Mouse (Mus musculus) lung, embryonic 16.5 days (tissue): ENCODE measurements around the gene Mertk. TPM values are rescaled to one million over a fixed set of nuclear protein-coding genes. Genes with fewer than 3 reads are reported as not detected.

Experiments used
- ATAC-seq: fragments of 200-750 bp; cut with Nextera tagmentation; 2 replicates; pipeline ENCODE4 v1.8.0; 2017; ENCODE audit warnings: low read depth, mild to moderate bottlenecking, moderate library complexity
- H3K27ac ChIP-seq: fragments of 300-500 bp; sonication (generic); 2 replicates; pipeline ENCODE4 v1.5.1; 2014; ENCODE audit warnings: mild to moderate bottlenecking, control low read depth, low read length
- H3K27me3 ChIP-seq: fragments of 300-500 bp; sonication (generic); 2 replicates; pipeline ENCODE4 v1.6.1; 2014; ENCODE audit warnings: low read depth, low read length, mixed read lengths; ENCODE audit not compliant: control insufficient read depth, insufficient read depth
- H3K36me3 ChIP-seq: fragments of 300-500 bp; sonication (generic); 2 replicates; pipeline ENCODE4 v1.6.1; 2014; ENCODE audit warnings: low read length; ENCODE audit not compliant: control insufficient read depth, insufficient read depth
- H3K4me1 ChIP-seq: fragments of 300-500 bp; sonication (generic); replicated peaks from 2 replicates; pipeline ENCODE4 v1.6.1; 2014; ENCODE audit warnings: low read length, mixed read lengths; ENCODE audit not compliant: control insufficient read depth, insufficient read depth
- H3K4me2 ChIP-seq: fragments of 300-500 bp; sonication (generic); 2 replicates; pipeline ENCODE4 v1.6.1; 2014; ENCODE audit warnings: low read depth, low read length, control low read depth
- H3K4me3 ChIP-seq: fragments of 300-500 bp; sonication (generic); 2 replicates; pipeline ENCODE4 v1.5.1; 2014; ENCODE audit warnings: mild to moderate bottlenecking, low read length, control low read depth
- H3K9ac ChIP-seq: fragments of 300-500 bp; sonication (generic); 2 replicates; pipeline ENCODE4 v1.6.1; 2014; ENCODE audit warnings: low read length, control low read depth
- H3K9me3 ChIP-seq: fragments of 300-500 bp; sonication (generic); 2 replicates; pipeline ENCODE4 v1.6.1; 2016; ENCODE audit warnings: low read length; ENCODE audit not compliant: control insufficient read depth
- WGBS: fragments of 180-500 bp; shearing (Covaris S2); extraction: QIAGEN DNeasy Blood & Tissue Kit; methylation state at CpG from one replicate; pipeline ENCODE4 v1.1.7; 2014; 5-methylcytosine and 5-hydroxymethylcytosine counted together
- polyA plus RNA-seq: library from polyadenylated mRNA; unstranded; fragments of >200 nt; fragmentation: Nextera tagmentation; extraction: Ambion mirVana; gene quantifications from 2 replicates; pipeline ENCODE4 v1.2.1, GENCODE M21; 2015

The Mertk gene
- polyA plus RNA-seq, 1 experiment from 2014 or later: 7.8 TPM

DNA sequence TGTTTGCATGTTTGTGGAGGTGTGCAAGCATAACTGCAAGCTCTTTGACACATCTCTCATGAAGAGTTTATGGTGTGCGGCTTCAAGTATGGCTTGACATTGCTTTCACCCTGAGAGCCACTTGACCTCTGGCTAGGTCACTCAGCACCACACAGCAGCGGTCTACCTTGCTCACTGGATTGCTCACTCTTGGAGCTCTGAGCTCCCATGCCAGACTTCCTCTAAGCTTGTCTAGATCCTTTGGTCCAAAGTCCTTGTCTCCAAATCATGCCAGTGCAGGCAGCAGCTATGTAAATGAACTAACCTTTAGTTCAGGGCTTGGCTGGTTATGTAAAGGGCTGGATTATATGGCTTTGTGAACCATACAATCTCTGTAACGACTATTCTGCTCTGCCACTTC lies 2.3 kb upstream of the Mertk start:
- Histone ChIP-seq H3K4me3 (no peak overlapping the region), H3K9me3 (no peaks in the 10 kb centered on the region), H3K4me1 (peaks cover 7% of the 10 kb centered on the region; the same call in 1 of the 2 replicates), H3K27me3 (no peaks in the 10 kb centered on the region), H3K9ac (no peak overlapping the region), H3K4me2 (no peak overlapping the region), H3K27ac (no peak overlapping the region), H3K36me3 (no peaks in the 10 kb centered on the region)
- no peak for ATAC-seq
- 53% methylated on average over 3 of the region's 3 CpGs for WGBS

DNA sequence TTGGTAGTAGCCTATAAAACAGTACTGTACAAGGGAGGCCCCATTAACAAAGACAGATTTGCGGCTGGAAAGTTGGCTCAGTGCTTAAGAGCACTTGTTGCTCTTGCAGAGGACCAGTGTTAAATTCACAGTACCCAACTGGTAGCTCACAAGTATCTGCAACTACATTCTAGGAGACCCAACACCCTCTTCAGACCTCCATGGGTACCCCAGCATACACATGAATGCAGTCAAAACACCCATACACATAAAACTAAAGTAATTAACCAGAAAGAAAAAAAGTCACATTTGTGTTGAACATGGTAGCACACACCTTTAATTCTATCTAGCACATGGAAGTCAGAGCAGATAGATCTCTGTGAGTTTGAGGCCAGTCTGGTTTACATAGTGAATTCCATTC lies 1.7 kb upstream of the Mertk start:
- no peak overlapping the region for H3K9ac ChIP-seq
- H3K9me3 ChIP-seq: no peaks in the 10 kb centered on the region
- H3K27me3 ChIP-seq: no peaks in the 10 kb centered on the region
- no peak overlapping the region for H3K4me3 ChIP-seq
- WGBS: 91% methylated on average over 1 of the region's 1 CpGs
- H3K4me1 ChIP-seq: peaks cover 7% of the 10 kb centered on the region; the same call in 1 of the 2 replicates
- no peak for ATAC-seq
- H3K36me3 ChIP-seq: no peaks in the 10 kb centered on the region
- H3K27ac ChIP-seq: no peak overlapping the region
- no peak overlapping the region for H3K4me2 ChIP-seq

DNA sequence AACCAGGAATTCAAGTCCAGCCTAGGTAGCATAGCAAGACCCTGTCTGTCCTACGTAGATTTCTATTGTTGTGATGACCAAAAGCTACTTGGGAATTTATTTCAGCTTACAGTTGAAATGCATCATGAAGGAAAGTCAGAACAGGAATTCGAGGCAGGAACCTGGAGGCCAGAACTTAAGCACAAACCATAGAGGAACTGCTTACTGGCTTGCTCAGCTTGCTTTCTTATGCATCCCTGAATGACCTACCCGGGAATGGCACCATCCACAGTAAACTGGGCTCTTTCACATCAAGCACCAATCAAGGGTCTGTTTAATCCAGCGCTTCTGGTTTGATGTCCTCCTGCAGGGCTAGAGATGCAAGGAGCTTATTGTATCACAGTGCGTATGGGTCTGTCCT lies 1.2 kb upstream of the Mertk start:
- H3K4me2 ChIP-seq: peak overlapping the region; percentile 79; the same call in 1 of the 2 replicates
- no peaks in the 10 kb centered on the region for H3K27me3 ChIP-seq
- no peaks in the 10 kb centered on the region for H3K9me3 ChIP-seq
- peak overlapping the region; percentile 88; the same call in 1 of the 2 replicates for H3K9ac ChIP-seq
- H3K4me3 ChIP-seq: no peak overlapping the region; the same call in 1 of the 2 replicates
- WGBS: 54% methylated on average over 5 of the region's 5 CpGs
- no peaks in the 10 kb centered on the region for H3K36me3 ChIP-seq
- peak overlapping the region; percentile 15; the same call in 1 of the 2 replicates for H3K27ac ChIP-seq
- no peak for ATAC-seq
- H3K4me1 ChIP-seq: peaks cover 8% of the 10 kb centered on the region; the same call in 1 of the 2 replicates

DNA sequence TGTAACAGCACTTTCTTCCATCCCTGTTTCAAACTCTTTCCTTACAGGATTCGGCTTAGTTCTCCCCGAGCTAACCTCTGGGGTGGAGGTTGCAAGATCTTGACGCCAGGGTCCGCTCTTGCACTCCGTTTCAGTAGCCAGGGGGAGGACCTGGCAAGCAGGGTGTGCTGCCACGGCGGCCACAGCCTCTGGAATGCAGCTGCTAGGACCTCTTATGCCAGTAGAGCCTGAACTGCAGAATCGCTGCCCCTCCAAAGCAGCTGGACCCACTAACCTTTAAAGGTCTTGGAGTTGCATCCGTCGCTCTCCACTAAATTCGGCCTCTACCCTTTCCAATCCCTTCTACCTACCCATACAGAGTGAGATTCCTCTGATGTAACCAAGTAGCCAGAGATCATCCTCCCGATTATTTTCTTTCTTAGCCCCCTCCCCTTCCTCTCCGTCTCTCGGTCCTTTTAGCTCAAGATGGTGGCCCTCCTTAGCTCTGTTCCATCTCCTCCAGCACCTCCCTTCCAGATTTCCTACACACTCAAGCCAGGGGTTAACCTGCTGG lies 540 bp upstream of the Mertk start:
- H3K9me3 ChIP-seq: no peaks in the 10 kb centered on the region
- peak overlapping the region; percentile 88 for H3K9ac ChIP-seq
- H3K4me3 ChIP-seq: peak overlapping the region; percentile 83
- peak overlapping the region; percentile 79 for H3K4me2 ChIP-seq
- H3K27me3 ChIP-seq: no peaks in the 10 kb centered on the region
- ATAC-seq: peak; percentile 93
- H3K36me3 ChIP-seq: no peaks in the 10 kb centered on the region
- H3K4me1 ChIP-seq: peaks cover 12% of the 10 kb centered on the region; the same call in 1 of the 2 replicates
- under 1% methylated on average over 14 of the region's 14 CpGs for WGBS
- peak overlapping the region; percentile 96 for H3K27ac ChIP-seq

DNA sequence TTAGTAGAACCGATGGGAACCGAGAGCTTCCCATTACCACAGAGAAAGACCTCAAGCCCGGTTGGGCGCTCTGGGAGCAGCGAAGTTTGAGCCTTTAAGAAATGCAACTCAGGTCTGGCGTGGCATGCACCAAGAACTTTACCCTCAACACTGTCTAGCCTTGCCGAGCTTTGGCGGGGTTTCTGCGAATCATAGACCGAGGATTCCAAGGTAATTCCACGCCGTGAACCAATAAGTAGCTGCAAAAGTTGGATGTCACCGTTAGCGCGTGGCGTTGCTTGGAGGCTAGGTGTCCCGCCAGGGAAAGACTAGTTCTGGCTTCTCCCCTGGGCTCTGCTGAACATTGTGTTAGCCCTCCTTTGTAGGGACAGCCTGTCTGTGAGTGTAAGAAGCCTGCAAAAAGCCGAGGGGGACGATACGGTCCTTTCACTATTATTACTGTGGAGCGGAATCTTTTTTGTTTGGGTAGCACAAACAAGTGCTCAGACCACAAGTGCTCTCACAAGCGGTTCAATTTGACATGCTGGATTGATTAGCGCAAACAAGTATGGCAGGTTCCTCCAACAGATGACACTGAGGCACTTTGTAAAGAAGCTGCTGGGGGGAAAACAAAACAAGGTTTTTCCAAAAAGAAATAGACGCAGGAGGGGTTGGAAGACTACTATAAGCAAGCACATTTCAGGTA lies 587 bp downstream of the Mertk start:
- 2% methylated on average over 24 of the region's 24 CpGs for WGBS
- Histone ChIP-seq H3K27ac (peak overlapping the region; percentile 96), H3K9ac (peak overlapping the region; percentile 88), H3K9me3 (no peaks in the 10 kb centered on the region), H3K27me3 (no peaks in the 10 kb centered on the region), H3K4me3 (peak overlapping the region; percentile 83), H3K4me1 (peaks cover 12% of the 10 kb centered on the region; the same call in 1 of the 2 replicates), H3K4me2 (peak overlapping the region; percentile 79), H3K36me3 (no peaks in the 10 kb centered on the region)
- peak; percentile 21 for ATAC-seq

DNA sequence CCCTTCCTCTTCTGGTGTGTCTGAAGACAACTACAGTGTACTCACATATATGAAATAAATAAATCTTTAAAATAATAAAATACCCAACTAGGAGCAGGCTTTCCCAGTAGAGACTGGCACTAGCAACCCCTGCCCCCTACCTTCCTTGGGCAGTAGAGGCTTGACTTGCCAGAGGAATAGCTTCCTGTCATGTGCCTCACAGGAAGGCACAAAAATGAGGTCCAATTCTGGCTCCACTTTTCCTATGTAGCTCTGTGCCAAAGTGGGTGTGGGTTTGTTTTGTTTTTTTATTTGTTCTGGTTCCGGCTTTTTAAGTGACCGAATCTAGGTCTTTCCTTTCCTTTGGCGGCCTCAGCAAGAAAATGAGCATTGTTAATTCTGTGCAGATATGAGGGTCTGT lies 5.7 kb downstream of the Mertk start:
- H3K9ac ChIP-seq: no peak overlapping the region
- H3K27me3 ChIP-seq: no peaks in the 10 kb centered on the region
- peak overlapping the region; percentile 14; the same call in 1 of the 2 replicates for H3K4me2 ChIP-seq
- no peaks in the 10 kb centered on the region for H3K9me3 ChIP-seq
- H3K36me3 ChIP-seq: no peaks in the 10 kb centered on the region
- no peak overlapping the region for H3K4me3 ChIP-seq
- peak; percentile 48; the same call in 1 of the 2 replicates for ATAC-seq
- peaks cover 9% of the 10 kb centered on the region; the same call in 1 of the 2 replicates for H3K4me1 ChIP-seq
- WGBS: 75% methylated on average over 3 of the region's 3 CpGs
- H3K27ac ChIP-seq: peak overlapping the region; percentile 48

DNA sequence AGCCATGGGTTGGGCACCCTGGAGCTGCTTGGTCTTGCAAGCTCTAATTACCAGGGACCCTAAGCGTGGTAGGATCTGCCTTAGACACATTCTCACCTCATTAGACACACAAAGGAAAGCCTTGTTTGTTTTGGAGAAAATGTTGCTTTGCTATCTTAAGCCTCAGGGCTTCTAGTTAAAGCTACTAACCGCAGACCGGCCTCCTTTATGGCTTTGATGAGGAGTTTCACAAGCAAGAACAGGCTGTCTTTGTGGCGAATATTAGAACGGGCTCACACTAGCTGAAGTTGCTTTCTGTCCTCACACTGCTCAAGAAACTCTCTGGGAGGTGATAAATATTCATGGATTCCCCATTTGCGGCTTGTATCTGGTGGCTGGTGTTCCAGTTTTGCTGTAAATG lies 10.5 kb downstream of the Mertk start:
- H3K9ac ChIP-seq: no peak overlapping the region
- no peak overlapping the region for H3K4me2 ChIP-seq
- no peak overlapping the region for H3K27ac ChIP-seq
- no peaks in the 10 kb centered on the region for H3K27me3 ChIP-seq
- no peaks in the 10 kb centered on the region for H3K36me3 ChIP-seq
- no peaks in the 10 kb centered on the region for H3K9me3 ChIP-seq
- no peak overlapping the region for H3K4me3 ChIP-seq
- ATAC-seq: no peak
- peaks cover 15% of the 10 kb centered on the region for H3K4me1 ChIP-seq
- WGBS: 49% methylated on average over 6 of the region's 6 CpGs

DNA sequence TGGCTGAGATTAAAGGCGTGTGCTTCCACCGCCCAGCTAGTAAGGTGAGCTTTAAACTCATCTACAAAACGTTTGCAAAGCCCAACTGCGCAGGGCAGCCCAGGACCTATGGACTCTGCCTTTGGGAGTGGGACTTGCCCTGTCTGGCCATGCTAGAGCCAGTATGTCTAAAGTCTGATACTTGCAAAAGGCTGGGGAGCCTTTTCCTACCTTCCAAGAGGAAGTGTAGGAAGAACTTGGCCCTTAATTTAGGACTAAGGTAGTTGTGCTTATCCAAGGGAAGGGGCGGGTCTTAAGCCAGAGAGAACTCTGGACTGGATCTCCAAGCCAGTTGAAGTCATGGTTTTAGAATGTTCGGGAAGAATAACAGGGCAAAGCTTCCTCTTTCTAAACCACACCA lies 11.9 kb downstream of the Mertk start:
- peaks cover 22% of the 10 kb centered on the region for H3K4me1 ChIP-seq
- H3K4me2 ChIP-seq: no peak overlapping the region
- H3K4me3 ChIP-seq: no peak overlapping the region
- no peak overlapping the region for H3K9ac ChIP-seq
- no peaks in the 10 kb centered on the region for H3K27me3 ChIP-seq
- no peak overlapping the region for H3K27ac ChIP-seq
- H3K36me3 ChIP-seq: no peaks in the 10 kb centered on the region
- WGBS: 73% methylated on average over 6 of the region's 6 CpGs
- no peaks in the 10 kb centered on the region for H3K9me3 ChIP-seq
- ATAC-seq: no peak

DNA sequence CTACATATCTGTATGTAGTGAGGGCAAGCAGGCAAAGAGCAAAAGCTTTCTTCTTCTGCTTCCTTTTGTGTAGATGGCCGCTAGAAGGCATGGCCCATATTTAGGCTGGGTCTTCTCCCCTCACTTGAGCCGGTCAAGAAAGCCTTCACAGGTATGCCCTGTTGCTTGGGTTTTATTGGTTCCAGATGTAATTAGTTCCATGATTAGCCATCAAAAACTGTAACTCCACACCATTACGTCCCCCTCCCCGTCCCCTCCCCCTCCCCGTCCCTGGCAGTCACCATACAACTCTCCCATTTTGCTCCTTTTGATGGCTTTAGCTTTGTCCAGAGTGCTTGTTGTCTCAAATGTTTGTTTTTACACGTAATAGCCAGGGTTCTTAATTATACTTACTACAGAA lies 14.2 kb downstream of the Mertk start:
- WGBS: 60% methylated on average over 6 of the region's 6 CpGs
- H3K9ac ChIP-seq: no peak overlapping the region
- ATAC-seq: no peak
- no peaks in the 10 kb centered on the region for H3K36me3 ChIP-seq
- H3K9me3 ChIP-seq: no peaks in the 10 kb centered on the region
- peaks cover 23% of the 10 kb centered on the region for H3K4me1 ChIP-seq
- no peak overlapping the region for H3K4me3 ChIP-seq
- no peak overlapping the region for H3K4me2 ChIP-seq
- no peaks in the 10 kb centered on the region for H3K27me3 ChIP-seq
- H3K27ac ChIP-seq: peak overlapping the region; percentile 68
